Mouse (Mus musculus) neural tube, embryonic 12.5 days (tissue): ENCODE measurements around the gene Spp2. TPM values are rescaled to one million over a fixed set of nuclear protein-coding genes. Genes with fewer than 3 reads are reported as not detected.
"Not testable (repeated sequence)": the region's sequence is repeated elsewhere in the genome, so short reads cannot be mapped to it uniquely, and the experiment has no call there.

Experiments used
- ATAC-seq: fragments of 200-750 bp; cut with Nextera tagmentation; 2 replicates; pipeline ENCODE4 v1.8.0; 2017; ENCODE audit warnings: low read depth, mild to moderate bottlenecking, moderate TSS enrichment, moderate library complexity; ENCODE audit not compliant: low FRiP score
- H3K27ac ChIP-seq: fragments of 300-500 bp; sonication (generic); 2 replicates; pipeline ENCODE4 v1.5.1; 2016
- H3K27me3 ChIP-seq: fragments of 300-500 bp; sonication (generic); replicated peaks from 2 replicates; pipeline ENCODE4 v1.6.1; 2016; ENCODE audit warnings: mild to moderate bottlenecking
- H3K36me3 ChIP-seq: fragments of 300-500 bp; sonication (generic); 2 replicates; pipeline ENCODE4 v1.6.1; 2016; ENCODE audit warnings: mild to moderate bottlenecking
- H3K4me1 ChIP-seq: fragments of 300-500 bp; sonication (generic); 2 replicates; pipeline ENCODE4 v1.6.1; 2016
- H3K4me2 ChIP-seq: fragments of 300-500 bp; sonication (generic); replicated peaks from 2 replicates; pipeline ENCODE4 v1.6.1; 2016; ENCODE audit warnings: mild to moderate bottlenecking
- H3K4me3 ChIP-seq: fragments of 300-500 bp; sonication (generic); 2 replicates; pipeline ENCODE4 v1.5.1; 2016
- H3K9ac ChIP-seq: fragments of 300-500 bp; sonication (generic); 2 replicates; pipeline ENCODE4 v1.6.1; 2016; ENCODE audit warnings: mild to moderate bottlenecking
- H3K9me3 ChIP-seq: fragments of 300-500 bp; sonication (generic); 2 replicates; pipeline ENCODE4 v1.6.1; 2016; ENCODE audit warnings: mild to moderate bottlenecking
- WGBS: fragments of 180-500 bp; shearing (Covaris S2); methylation state at CpG from one replicate; pipeline ENCODE4 v1.1.7; 2016; 5-methylcytosine and 5-hydroxymethylcytosine counted together
- polyA plus RNA-seq: library from polyadenylated mRNA; unstranded; fragments of >200 nt; fragmentation: Nextera tagmentation; extraction: Ambion mirVana; gene quantifications from 2 replicates; pipeline ENCODE4 v1.2.1, GENCODE M21; 2016

Gene Spp2
- polyA plus RNA-seq, 1 experiment from 2014 or later: not detected

DNA sequence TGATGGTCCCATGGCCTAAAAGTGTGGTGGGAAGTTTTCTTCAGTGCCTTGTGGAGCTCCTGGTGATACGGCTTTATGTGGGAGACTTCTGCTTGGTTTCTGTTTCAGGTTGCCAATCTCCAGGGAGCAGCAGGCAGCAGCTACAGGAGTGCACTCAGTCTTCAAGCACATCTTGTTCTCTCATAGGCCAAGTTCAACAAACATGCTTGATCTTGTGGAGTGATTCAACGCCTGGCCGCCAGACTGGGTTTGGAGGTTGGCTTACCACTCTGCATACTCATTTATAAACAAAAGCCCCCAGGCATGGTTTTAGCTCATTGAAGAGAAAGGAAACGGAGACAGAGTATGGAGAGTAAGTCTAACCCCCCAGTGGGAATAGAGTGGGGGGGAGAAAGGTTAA, 36.6 kb downstream of the Spp2 start:
- H3K9ac ChIP-seq: no peak overlapping the region
- no peak for ATAC-seq
- H3K4me1 ChIP-seq: no peaks in the 10 kb centered on the region
- no peaks in the 10 kb centered on the region for H3K9me3 ChIP-seq
- H3K4me3 ChIP-seq: no peak overlapping the region
- H3K4me2 ChIP-seq: no peak overlapping the region
- no peaks in the 10 kb centered on the region for H3K36me3 ChIP-seq
- H3K27me3 ChIP-seq: no peaks in the 10 kb centered on the region
- no peak overlapping the region for H3K27ac ChIP-seq
- WGBS: 70% methylated on average over 4 of the region's 4 CpGs

DNA sequence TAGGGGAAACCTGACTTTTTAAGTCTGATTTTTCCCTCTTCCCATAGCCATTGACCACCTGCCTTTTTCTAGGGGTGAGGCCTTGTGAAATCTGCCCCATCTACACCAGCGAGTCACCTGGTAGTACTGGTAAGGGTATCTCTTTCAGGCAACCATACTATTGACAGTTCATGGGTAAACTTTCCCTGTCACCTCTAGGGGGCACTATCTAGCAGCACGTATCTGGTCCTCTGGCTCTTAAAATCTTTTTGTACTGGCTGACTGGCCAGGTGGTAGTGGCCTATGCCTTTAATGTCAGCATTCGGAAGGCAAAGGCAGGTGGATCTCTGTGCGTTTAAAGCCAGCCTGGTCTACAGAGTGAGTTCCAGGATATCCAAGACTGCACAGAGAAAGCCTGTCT, 38.6 kb downstream of the Spp2 start:
- Histone ChIP-seq H3K27me3 (no peaks in the 10 kb centered on the region), H3K4me2 (no peak overlapping the region), H3K4me3 (no peak overlapping the region), H3K9ac (no peak overlapping the region), H3K27ac (no peak overlapping the region), H3K36me3 (no peaks in the 10 kb centered on the region), H3K4me1 (no peaks in the 10 kb centered on the region), H3K9me3 (no peaks in the 10 kb centered on the region)
- 74% methylated on average over 4 of the region's 4 CpGs for WGBS
- ATAC-seq: no peak

DNA sequence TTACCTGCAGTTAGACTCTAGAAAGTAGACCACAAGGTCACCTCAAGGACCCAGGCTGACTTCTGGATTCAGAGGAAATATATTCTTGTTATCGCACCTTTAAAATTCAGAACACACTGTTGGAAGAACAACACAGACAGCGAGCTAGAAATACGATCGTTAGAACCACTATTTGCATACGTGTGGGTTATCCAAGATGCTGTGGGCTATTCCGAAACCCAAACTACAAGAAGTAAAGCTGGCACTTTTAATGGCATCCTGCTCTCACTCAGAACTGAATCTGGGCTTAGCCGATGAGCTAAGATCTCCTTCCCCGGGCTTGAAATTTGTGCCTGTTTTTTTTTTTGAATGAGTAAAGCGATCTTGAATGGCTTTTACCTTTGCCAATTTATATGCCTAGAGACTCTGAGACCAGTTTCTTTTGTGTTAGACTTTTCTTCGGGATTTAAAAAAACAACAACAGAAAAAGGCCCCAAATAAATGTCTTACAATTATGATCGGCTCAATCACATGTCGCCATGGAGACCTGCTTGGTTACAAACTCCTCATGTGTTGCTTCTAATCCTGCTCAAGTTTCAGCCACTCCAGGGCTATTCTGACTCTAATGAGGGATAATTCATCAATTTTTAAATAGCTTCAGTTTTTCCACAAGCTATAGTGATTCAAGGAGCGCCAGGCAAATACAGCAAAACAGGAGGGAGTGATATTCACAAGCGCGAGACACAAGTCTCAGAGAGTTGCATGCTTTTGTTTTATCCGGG, 39.7 kb downstream of the Spp2 start:
- Histone ChIP-seq H3K4me2 (no peak overlapping the region), H3K27ac (no peak overlapping the region), H3K9me3 (no peaks in the 10 kb centered on the region), H3K4me1 (no peaks in the 10 kb centered on the region), H3K36me3 (no peaks in the 10 kb centered on the region), H3K9ac (no peak overlapping the region), H3K27me3 (no peaks in the 10 kb centered on the region), H3K4me3 (no peak overlapping the region)
- 67% methylated on average over 16 of the region's 16 CpGs for WGBS
- ATAC-seq: no peak

DNA sequence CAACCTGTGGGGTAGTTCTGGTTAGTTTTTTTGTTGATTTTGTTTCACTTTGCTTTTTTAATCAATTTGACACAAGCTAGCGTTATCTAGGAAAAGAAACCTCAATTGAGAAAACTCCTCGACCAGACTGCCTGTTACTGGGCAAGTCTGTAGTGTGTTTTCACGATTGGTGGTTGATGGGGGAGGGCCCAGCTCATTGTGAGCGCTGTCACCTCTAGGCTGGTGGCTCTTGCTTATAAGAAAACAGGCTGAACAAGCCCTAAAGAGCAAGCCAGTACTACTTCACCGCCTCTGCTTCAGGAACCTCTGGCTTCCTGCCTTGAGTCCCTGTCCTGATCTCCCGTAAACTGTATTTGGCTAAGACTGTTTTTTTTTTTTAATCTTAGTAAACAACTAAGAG, 40.7 kb downstream of the Spp2 start:
- ATAC-seq: no peak
- Histone ChIP-seq H3K27me3 (no peaks in the 10 kb centered on the region), H3K9me3 (no peaks in the 10 kb centered on the region), H3K27ac (no peak overlapping the region), H3K4me1 (no peaks in the 10 kb centered on the region), H3K4me3 (no peak overlapping the region), H3K9ac (no peak overlapping the region), H3K4me2 (no peak overlapping the region), H3K36me3 (no peaks in the 10 kb centered on the region)
- WGBS: 18% methylated on average over 6 of the region's 6 CpGs

DNA sequence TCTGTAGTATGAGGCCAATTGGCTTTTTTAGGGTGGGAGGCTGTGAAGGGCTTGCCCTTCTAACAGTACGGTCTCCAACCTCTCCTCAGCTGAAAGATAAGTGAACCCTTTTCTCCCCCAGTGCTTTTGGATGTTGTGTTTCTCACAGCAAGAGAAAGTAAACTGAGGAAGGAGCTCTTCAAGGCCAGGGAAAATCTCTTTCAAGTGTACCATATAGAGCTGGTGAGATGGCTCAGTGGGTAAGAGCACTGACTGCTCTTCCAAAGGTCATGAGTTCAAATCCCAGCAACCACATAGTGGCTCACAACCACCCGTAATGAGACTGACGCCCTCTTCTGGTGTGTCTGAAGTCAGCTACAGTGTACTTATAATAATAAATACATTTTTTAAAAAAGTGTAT, 41.3 kb downstream of the Spp2 start:
- 76% methylated on average over 3 of the region's 3 CpGs for WGBS
- not testable (repeated sequence) for H3K27ac ChIP-seq, H3K9ac ChIP-seq, H3K36me3 ChIP-seq, H3K4me1 ChIP-seq, ATAC-seq, H3K4me2 ChIP-seq, H3K9me3 ChIP-seq, H3K27me3 ChIP-seq, H3K4me3 ChIP-seq

DNA sequence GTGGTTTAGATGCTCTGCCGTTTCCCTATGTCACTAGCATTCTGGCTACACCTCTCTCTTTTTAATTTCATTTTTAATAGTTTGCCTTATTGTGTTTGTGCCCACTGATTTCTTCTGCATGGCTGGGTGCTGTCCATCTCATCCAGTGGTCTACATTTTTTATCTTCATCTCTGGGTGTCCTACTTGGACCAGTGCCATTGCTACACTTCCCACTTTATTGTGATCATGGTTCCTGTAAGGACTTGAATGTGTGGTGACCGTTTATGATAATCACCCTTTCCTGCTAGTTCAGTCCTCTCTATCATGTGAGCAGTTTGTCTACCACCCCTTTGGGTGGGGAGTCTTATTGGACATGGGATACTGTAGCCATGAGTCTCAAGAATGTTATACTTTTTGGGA, 43.0 kb downstream of the Spp2 start:
- Histone ChIP-seq H3K4me2 (no peak overlapping the region), H3K9ac (no peak overlapping the region), H3K27me3 (no peaks in the 10 kb centered on the region), H3K4me3 (no peak overlapping the region), H3K27ac (no peak overlapping the region), H3K4me1 (no peaks in the 10 kb centered on the region), H3K9me3 (no peaks in the 10 kb centered on the region), H3K36me3 (no peaks in the 10 kb centered on the region)
- 95% methylated on average over 2 of the region's 2 CpGs for WGBS
- ATAC-seq: no peak

DNA sequence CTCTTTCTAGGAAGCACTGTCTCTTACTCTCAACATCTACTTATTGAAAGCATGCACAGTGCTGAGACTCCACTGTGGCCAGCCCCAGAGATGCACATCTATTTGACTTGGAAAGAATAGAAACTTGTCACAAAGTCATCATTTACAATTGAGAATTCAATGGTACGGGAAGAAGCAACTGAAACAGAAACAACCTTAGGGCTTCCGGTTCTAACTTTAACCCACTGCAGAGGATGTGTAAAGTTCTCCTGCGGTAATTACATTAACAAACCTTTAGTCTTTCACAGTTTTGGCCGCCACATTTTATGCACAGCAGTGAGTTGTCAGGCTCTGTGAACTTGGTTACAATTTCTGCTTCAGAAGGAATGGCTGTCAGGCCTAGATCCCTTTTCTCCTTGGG, 43.9 kb downstream of the Spp2 start:
- H3K27me3 ChIP-seq: no peaks in the 10 kb centered on the region
- no peaks in the 10 kb centered on the region for H3K36me3 ChIP-seq
- H3K9me3 ChIP-seq: no peaks in the 10 kb centered on the region
- no peak overlapping the region for H3K27ac ChIP-seq
- no peak overlapping the region for H3K4me3 ChIP-seq
- no peak overlapping the region for H3K4me2 ChIP-seq
- no peak for ATAC-seq
- H3K9ac ChIP-seq: no peak overlapping the region
- H3K4me1 ChIP-seq: no peaks in the 10 kb centered on the region
- WGBS: 73% methylated on average over 4 of the region's 4 CpGs

DNA sequence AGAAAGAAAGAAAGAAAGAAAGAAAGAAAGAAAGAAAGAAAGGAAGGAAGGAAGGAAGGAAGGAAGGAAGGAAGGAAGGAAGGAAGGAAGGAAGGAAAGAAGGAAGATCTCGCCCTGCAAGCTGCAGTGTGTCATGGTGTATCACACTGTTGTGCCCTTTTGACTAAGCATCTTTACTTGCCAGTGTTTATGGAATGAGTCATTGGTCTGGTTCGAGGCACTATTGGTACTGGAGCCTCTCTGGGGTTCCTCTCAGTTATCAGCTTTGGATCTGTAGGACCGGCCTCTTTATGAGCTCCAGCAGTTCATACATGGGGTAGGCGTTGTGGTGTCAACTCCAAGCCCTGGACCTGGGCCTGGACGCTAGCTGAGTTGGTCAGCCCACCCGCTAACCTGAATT, 45.4 kb downstream of the Spp2 start:
- Histone ChIP-seq H3K36me3 (no peaks in the 10 kb centered on the region), H3K4me2 (no peak overlapping the region), H3K4me3 (no peak overlapping the region), H3K9ac (no peak overlapping the region), H3K9me3 (no peaks in the 10 kb centered on the region), H3K4me1 (no peaks in the 10 kb centered on the region), H3K27me3 (no peaks in the 10 kb centered on the region), H3K27ac (no peak overlapping the region)
- ATAC-seq: no peak
- 89% methylated on average over 6 of the region's 6 CpGs for WGBS

DNA sequence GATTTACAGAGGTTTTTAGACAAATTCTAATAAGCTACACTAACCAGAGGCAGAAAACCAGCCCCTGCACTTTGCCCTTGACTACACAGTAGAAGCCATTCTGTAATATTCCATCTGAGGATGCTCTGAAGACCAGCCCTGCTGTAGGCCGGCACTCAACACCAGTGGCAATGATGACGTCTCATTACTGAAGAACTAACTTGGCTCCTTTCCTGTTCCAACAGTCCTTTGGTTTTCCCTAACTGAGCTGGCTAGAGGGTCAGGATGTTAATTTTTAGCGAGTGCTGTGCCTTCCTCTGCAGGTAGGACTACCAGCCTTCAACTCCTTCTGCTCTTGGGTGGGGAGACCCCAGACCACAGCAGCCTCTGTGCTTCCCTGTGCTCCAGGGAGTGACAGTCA, 47.9 kb downstream of the Spp2 start:
- Histone ChIP-seq H3K27ac (no peak overlapping the region), H3K4me3 (no peak overlapping the region), H3K4me2 (no peak overlapping the region), H3K27me3 (no peaks in the 10 kb centered on the region), H3K9me3 (no peaks in the 10 kb centered on the region), H3K9ac (no peak overlapping the region), H3K4me1 (no peaks in the 10 kb centered on the region), H3K36me3 (no peaks in the 10 kb centered on the region)
- ATAC-seq: no peak
- WGBS: 63% methylated on average over 3 of the region's 3 CpGs

DNA sequence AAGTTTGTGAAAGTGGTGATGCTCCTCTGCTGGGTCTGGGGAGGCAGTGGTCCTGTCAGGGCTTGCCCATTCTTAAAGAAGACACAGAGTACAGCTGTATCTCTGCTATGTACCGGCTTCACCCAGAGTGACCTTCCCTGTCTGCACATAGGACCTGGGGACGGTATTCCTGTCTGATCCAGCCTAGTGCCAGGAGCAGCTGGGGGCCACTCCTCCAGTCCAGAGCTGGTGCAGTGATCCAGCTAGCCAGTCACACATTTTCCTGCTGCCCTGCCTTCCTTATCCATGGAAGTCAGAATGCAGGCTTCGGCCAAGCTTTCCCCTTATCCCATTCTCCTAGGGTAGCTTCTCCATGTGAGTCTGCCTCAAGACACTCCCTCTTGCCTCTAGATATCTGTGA, 49.0 kb downstream of the Spp2 start:
- Histone ChIP-seq H3K27me3 (no peaks in the 10 kb centered on the region), H3K36me3 (no peaks in the 10 kb centered on the region), H3K4me3 (no peak overlapping the region), H3K4me2 (no peak overlapping the region), H3K9ac (no peak overlapping the region), H3K9me3 (no peaks in the 10 kb centered on the region), H3K4me1 (no peaks in the 10 kb centered on the region), H3K27ac (no peak overlapping the region)
- ATAC-seq: no peak
- WGBS: 79% methylated on average over 3 of the region's 3 CpGs

DNA sequence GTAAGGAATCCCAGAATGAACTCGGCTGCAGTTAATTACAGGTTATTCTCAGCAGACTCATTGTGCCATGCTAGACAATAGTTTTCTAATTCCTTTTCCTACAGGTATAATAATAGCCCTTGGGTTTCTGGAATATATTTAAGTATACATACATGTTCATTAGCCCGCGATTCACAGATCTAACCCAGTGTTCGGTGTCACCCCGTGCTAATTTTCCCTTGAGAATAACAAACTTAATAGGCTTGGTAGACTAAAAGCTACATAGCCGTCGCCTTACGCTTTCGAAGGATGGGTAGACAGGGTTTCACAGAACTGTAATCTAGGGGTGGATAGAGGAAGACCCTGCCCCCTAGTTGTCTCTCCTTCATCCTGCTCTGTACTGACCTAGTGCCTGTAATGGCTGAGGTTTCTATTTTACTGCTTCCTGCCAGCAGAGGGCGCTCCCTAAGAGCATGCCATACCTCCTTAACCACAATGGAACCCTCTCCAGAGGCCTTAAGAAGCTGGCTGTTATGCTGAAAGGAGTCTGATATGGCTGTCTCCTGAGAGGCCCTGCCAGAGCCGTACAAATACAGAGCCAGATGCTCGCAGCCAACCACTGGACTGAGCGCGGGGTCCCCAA, 49.8 kb downstream of the Spp2 start:
- peak; percentile 66 for ATAC-seq
- no peak overlapping the region for H3K27ac ChIP-seq
- no peak overlapping the region for H3K4me3 ChIP-seq

DNA sequence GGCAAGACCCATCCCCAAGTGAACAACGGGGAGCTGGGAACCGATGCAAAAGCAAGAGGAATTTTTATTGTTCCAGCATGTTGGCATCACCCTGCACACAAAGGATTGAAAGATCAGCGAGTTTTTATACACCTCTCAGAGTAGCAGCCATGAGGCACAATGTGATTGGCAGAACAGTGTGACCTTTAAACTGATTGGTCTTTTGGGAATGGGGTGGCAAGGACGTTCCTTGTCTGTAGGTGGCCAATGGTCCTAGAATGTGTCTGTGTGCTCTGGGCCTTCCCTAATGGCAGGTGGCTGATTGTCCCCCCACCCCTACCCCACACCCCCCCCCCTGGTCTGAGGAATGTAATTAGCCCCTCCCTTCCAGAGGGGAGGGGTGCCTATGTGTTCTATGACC, 52.4 kb downstream of the Spp2 start:
- 90% methylated on average over 4 of the region's 4 CpGs for WGBS
- peaks cover 5% of the 10 kb centered on the region; the same call in 1 of the 2 replicates for H3K4me1 ChIP-seq
- H3K27me3 ChIP-seq: no peaks in the 10 kb centered on the region
- no peak overlapping the region for H3K27ac ChIP-seq
- no peak overlapping the region for H3K4me3 ChIP-seq
- no peak for ATAC-seq
- H3K4me2 ChIP-seq: no peak overlapping the region
- no peak overlapping the region for H3K9ac ChIP-seq
- H3K9me3 ChIP-seq: no peaks in the 10 kb centered on the region
- no peaks in the 10 kb centered on the region for H3K36me3 ChIP-seq

More for the DNA sequence above, 49.8 kb downstream of the Spp2 start:
- Histone ChIP-seq H3K4me2 (no peak overlapping the region), H3K4me1 (no peaks in the 10 kb centered on the region), H3K9me3 (no peaks in the 10 kb centered on the region), H3K27me3 (no peaks in the 10 kb centered on the region), H3K9ac (no peak overlapping the region), H3K36me3 (no peaks in the 10 kb centered on the region)
- 56% methylated on average over 14 of the region's 14 CpGs for WGBS

DNA sequence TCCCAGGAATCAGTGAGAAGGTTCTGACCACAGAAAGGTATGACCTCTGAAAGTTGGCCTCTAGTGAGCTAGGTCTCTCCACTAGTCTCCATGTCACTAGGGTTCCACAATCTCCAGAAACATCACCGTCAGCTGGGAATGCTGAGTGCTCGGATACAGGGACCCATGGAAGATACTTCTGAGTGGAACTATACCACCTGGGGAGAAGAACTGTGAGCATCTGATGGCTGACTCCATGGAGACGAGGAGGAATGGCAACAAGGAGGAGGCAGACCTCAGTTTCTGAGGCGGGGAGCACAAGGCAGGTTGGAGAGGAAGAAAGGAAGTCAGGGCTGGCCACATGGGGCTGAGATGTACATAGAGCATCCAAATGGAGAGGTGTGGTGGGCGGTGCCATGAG, 52.9 kb downstream of the Spp2 start:
- whole genome bisulfite sequencing: 69% methylated on average over 5 of the region's 5 CpGs
- no peak for ATAC-seq

More for the DNA sequence above, 52.9 kb downstream of the Spp2 start:
- Histone ChIP-seq H3K27ac (no peak overlapping the region), H3K4me1 (peaks cover 5% of the 10 kb centered on the region; the same call in 1 of the 2 replicates), H3K9me3 (no peaks in the 10 kb centered on the region), H3K9ac (no peak overlapping the region), H3K27me3 (no peaks in the 10 kb centered on the region), H3K4me2 (no peak overlapping the region), H3K4me3 (no peak overlapping the region), H3K36me3 (no peaks in the 10 kb centered on the region)
